Mouse (Mus musculus) CH12.LX (cell line): Measurements from ENCODE around the gene Hps4. TPM values are rescaled to one million over a fixed set of nuclear protein-coding genes. Genes with fewer than 3 reads are reported as not detected.
A peak's percentile ranks its signal among the peaks of the same experiment; 100 is the strongest.
"Not testable (repeated sequence)": the region's sequence is repeated elsewhere in the genome, so short reads cannot be mapped to it uniquely, and the experiment has no call there.

Experiments
- DNase-seq: peaks from one replicate; pipeline ENCODE4 v3.0.0-alpha.2; 2013; ENCODE audit errors: extremely low read depth
- H3K27ac ChIP-seq: 2 replicates; pipeline ENCODE4 v1.5.1; 2012; ENCODE audit warnings: low read depth, mild to moderate bottlenecking, control low read depth, moderate library complexity; ENCODE audit not compliant: insufficient read depth
- H3K27me3 ChIP-seq: replicated peaks from 2 replicates; pipeline ENCODE3; 2012; ENCODE audit warnings: inconsistent platforms
- H3K36me3 ChIP-seq, 2 experiments: replicated peaks in 1 of 2; 2 replicates each; pipeline versions ENCODE3 to v1.6.1; 2012; ENCODE audit warnings: inconsistent platforms in 1 of 2, low read length in 1 of 2, mild to moderate bottlenecking in 1 of 2, mixed read lengths in 1 of 2, moderate library complexity in 1 of 2; ENCODE audit not compliant: control insufficient read depth in 1 of 2, insufficient read depth in 1 of 2
- H3K4me1 ChIP-seq, 2 experiments: 2 replicates each; pipeline ENCODE4 v1.6.1; 2012; ENCODE audit warnings: inconsistent platforms in 1 of 2, moderate library complexity in 1 of 2; ENCODE audit not compliant: insufficient read depth in 2 of 2, control insufficient read depth in 1 of 2
- H3K4me2 ChIP-seq: 2 replicates; pipeline ENCODE4 v1.6.1; 2012; ENCODE audit warnings: low read depth, mild to moderate bottlenecking, control low read depth; ENCODE audit not compliant: poor library complexity, insufficient read depth, severe bottlenecking
- H3K4me3 ChIP-seq, 3 experiments: fragments of 150-350 bp in 1 of 3; sonication (generic) in 1 of 3; replicated peaks in 1 of 3; 2 replicates each; pipeline versions ENCODE3 to v1.5.1; 2011 to 2012; ENCODE audit warnings: low read depth in 2 of 3, low read length in 2 of 3, mild to moderate bottlenecking in 2 of 3, moderate library complexity in 2 of 3, control low read depth in 1 of 3, improper control_type of control experiment in 1 of 3, inconsistent platforms in 1 of 3, mixed read lengths in 1 of 3; ENCODE audit not compliant: poor library complexity in 1 of 3
- H3K79me2 ChIP-seq: replicated peaks from 2 replicates; pipeline ENCODE4 v1.6.1; 2012; ENCODE audit warnings: mild to moderate bottlenecking, moderate library complexity; ENCODE audit not compliant: control insufficient read depth, poor library complexity, insufficient read depth, severe bottlenecking; ENCODE audit errors: extremely low read depth
- H3K9ac ChIP-seq: 2 replicates; pipeline ENCODE4 v1.6.1; 2012; ENCODE audit warnings: low read depth, mild to moderate bottlenecking, control low read depth, moderate library complexity; ENCODE audit not compliant: insufficient read depth
- H3K9me3 ChIP-seq: replicated peaks from 2 replicates; pipeline ENCODE3; 2012; ENCODE audit warnings: low read length, inconsistent platforms, mixed read lengths
- BHLHE40 ChIP-seq: IDR thresholded peaks from 2 replicates; pipeline ENCODE4 v1.6.1; 2011; ENCODE audit warnings: mild to moderate bottlenecking, low read depth, low read length, improper control_type of control experiment
- CHD1 ChIP-seq: IDR thresholded peaks from 2 replicates; pipeline ENCODE4 v1.6.1; 2012; ENCODE audit warnings: low read depth, low read length, improper control_type of control experiment, inconsistent platforms
- CTCF ChIP-seq, 2 experiments: IDR thresholded peaks in 1 of 2; conservative IDR thresholded peaks in 1 of 2; 2 replicates each; pipeline ENCODE4 v1.5.1; 2011 to 2012; ENCODE audit warnings: low read depth in 2 of 2, low read length in 2 of 2, improper control_type of control experiment in 1 of 2, inconsistent platforms in 1 of 2, mild to moderate bottlenecking in 1 of 2, moderate library complexity in 1 of 2
- E2F4 ChIP-seq: IDR thresholded peaks from 2 replicates; pipeline ENCODE4 v1.6.1; 2011; ENCODE audit warnings: low read depth, low read length, improper control_type of control experiment; ENCODE audit not compliant: insufficient replicate concordance
- ETS1 ChIP-seq: conservative IDR thresholded peaks from 2 replicates; pipeline ENCODE4 v1.6.1; 2012; ENCODE audit warnings: low read depth, mild to moderate bottlenecking, inconsistent platforms, low read length, improper control_type of control experiment, moderate library complexity
- MAFK ChIP-seq: IDR thresholded peaks from 2 replicates; pipeline ENCODE4 v1.6.1; 2011; ENCODE audit warnings: low read length, improper control_type of control experiment; ENCODE audit not compliant: insufficient replicate concordance
- MAZ ChIP-seq: IDR thresholded peaks from 2 replicates; pipeline ENCODE4 v1.6.1; 2012; ENCODE audit warnings: low read depth, mild to moderate bottlenecking, inconsistent platforms, low read length, improper control_type of control experiment, moderate library complexity
- MYC ChIP-seq: IDR thresholded peaks from 2 replicates; pipeline ENCODE4 v1.6.1; 2011; ENCODE audit warnings: low read depth, mild to moderate bottlenecking, improper control_type of control experiment, low read length
- NRF1 ChIP-seq: IDR thresholded peaks from 2 replicates; pipeline ENCODE4 v1.6.1; 2014; ENCODE audit warnings: low read depth, mild to moderate bottlenecking, inconsistent platforms, low read length, improper control_type of control experiment, moderate library complexity
- PAX5 ChIP-seq: IDR thresholded peaks from 2 replicates; pipeline ENCODE4 v1.6.1; 2012; ENCODE audit warnings: low read length, inconsistent platforms, mixed read lengths
- POLR2A ChIP-seq: IDR thresholded peaks from 2 replicates; pipeline ENCODE4 v1.6.1; 2011; ENCODE audit warnings: low read depth, mild to moderate bottlenecking, improper control_type of control experiment, low read length
- POLR2AphosphoS2 ChIP-seq: IDR thresholded peaks from 2 replicates; pipeline ENCODE4 v1.6.1; 2011; ENCODE audit warnings: low read depth, low read length, improper control_type of control experiment
- RCOR1 ChIP-seq: conservative IDR thresholded peaks from 2 replicates; pipeline ENCODE4 v1.6.1; 2012; ENCODE audit warnings: low read depth, mild to moderate bottlenecking, inconsistent platforms, low read length, improper control_type of control experiment
- SMC3 ChIP-seq: IDR thresholded peaks from 2 replicates; pipeline ENCODE4 v1.6.1; 2011; ENCODE audit warnings: low read depth, low read length, improper control_type of control experiment
- USF1 ChIP-seq: IDR thresholded peaks from 2 replicates; pipeline ENCODE4 v1.6.1; 2014; ENCODE audit warnings: low read depth, mild to moderate bottlenecking, inconsistent platforms, low read length, improper control_type of control experiment
- ZC3H11A ChIP-seq: IDR thresholded peaks from 2 replicates; pipeline ENCODE4 v1.6.1; 2012; ENCODE audit warnings: low read depth, mild to moderate bottlenecking, inconsistent platforms, low read length, improper control_type of control experiment
- ZKSCAN1 ChIP-seq: IDR thresholded peaks from 2 replicates; pipeline ENCODE4 v1.6.1; 2012; ENCODE audit warnings: low read depth, inconsistent platforms, low read length, improper control_type of control experiment, borderline replicate concordance
- ZMIZ1 ChIP-seq: IDR thresholded peaks from 2 replicates; pipeline ENCODE4 v1.6.1; 2012; ENCODE audit warnings: low read depth, mild to moderate bottlenecking, inconsistent platforms, low read length, improper control_type of control experiment
- dilution Hi-C: fragments of 300-500 bp; cut with MboI; formaldehyde crosslinking; loops from 2 replicates; pipeline ENCODE4 v1.14.3; 2020; ENCODE audit warnings: low sequenced_read_pairs; ENCODE audit not compliant: extremely low pct_unique_long_range_greater_than_20kb, extremely low pct_ligation_motif_present
- in situ Hi-C: fragments of 300-500 bp; cut with MboI; formaldehyde crosslinking; loops from 3 replicates; pipeline ENCODE4 v1.14.3; 2019; ENCODE audit warnings: low sequenced_read_pairs, low pct_ligation_motif_present, low pct_unique_long_range_greater_than_20kb, mixed read lengths
- polyA plus RNA-seq: library from polyadenylated mRNA; unstranded; fragments of >175 nt; gene quantifications from 2 replicates; pipeline ENCODE4 v1.2.1, GENCODE M21; 2012; ENCODE audit warnings: low read depth; ENCODE audit not compliant: insufficient read length
- total RNA-seq, 2 experiments: library from RNA; depleted of rRNA; stranded (reverse); fragments of 300-350 nt in 1 of 2; fragments of >200 nt in 1 of 2; gene quantifications; 2 replicates each; pipeline ENCODE4 v1.2.3; 2012 to 2014

The Hps4 gene
- total and polyA plus RNA-seq, 3 experiments, result 10.0 to 23.0 (median 18.3) TPM

- H3K36me3 ChIP-seq, result peaks cover 6 to 39% of the 10 kb centered on the region in 2 experiments
- dilution Hi-C loops, result no loop called here
Observed at GRCm38 (mm10) chr5:112317328-112317727, 25.6 kb upstream of the Hps4 start.

GRCm38 (mm10) chr5:112319343-112319742 lies 23.5 kb upstream of the Hps4 start:
- DNase-seq, result peak; percentile 46
- H3K9ac ChIP-seq, H3K27ac ChIP-seq, H3K9me3 ChIP-seq, H3K79me2 ChIP-seq, H3K4me3 ChIP-seq, dilution Hi-C loops, H3K4me2 ChIP-seq, H3K4me1 ChIP-seq: not testable (repeated sequence)
- TF ChIP-seq SMC3, result 0 out of 2 replicates have a peak, but pooled peaks have one; percentile 18
- peak in 1 of 2 experiments; percentile 37; a peak in 2 of 4 replicates for TF ChIP-seq CTCF (conservative IDR thresholded peaks at IDR 0.05 in 1 of 2, IDR thresholded peaks at IDR 0.05 in 1 of 2; ENCODE audit: low read depth in 2 of 2, low read length in 2 of 2)
- Histone ChIP-seq H3K36me3 (peaks cover 0 to 19% of the 10 kb centered on the region in 2 experiments), H3K27me3 (peaks cover 25% of the 10 kb centered on the region)
- in situ Hi-C loops, result loop anchor here (5.0 kb wide), 1 partner anchor 77 kb away; no protein-coding TSS in a partner anchor

More at GRCm38 (mm10) chr5:112317328-112317727, 25.6 kb upstream of the Hps4 start:
- H3K9ac ChIP-seq, result no peak overlapping the region
- H3K4me1 ChIP-seq, result 0 out of 4 replicates have a peak, but pooled peaks cover 0 to 4% of the 10 kb centered on the region in 2 experiments
- TF ChIP-seq POLR2AphosphoS2, result no peak
- TF ChIP-seq PAX5, result no peak
- TF ChIP-seq ETS1, result no peak
- no peak for TF ChIP-seq ZC3H11A
- no peak for TF ChIP-seq RCOR1
- no peak for TF ChIP-seq E2F4
- no peak for TF ChIP-seq CHD1
- no peak for TF ChIP-seq MAZ
- no peak for TF ChIP-seq POLR2A
- TF ChIP-seq MYC, result no peak
- no peak for TF ChIP-seq USF1
- TF ChIP-seq MAFK, result no peak
- TF ChIP-seq BHLHE40, result no peak
- TF ChIP-seq SMC3, result no peak
- TF ChIP-seq ZMIZ1, result no peak
- no peak for TF ChIP-seq NRF1
- TF ChIP-seq ZKSCAN1, result no peak
- no peaks in the 10 kb centered on the region for H3K79me2 ChIP-seq
- H3K4me3 ChIP-seq, result no peak overlapping the region
- H3K9me3 ChIP-seq, result no peaks in the 10 kb centered on the region
- no peak overlapping the region for H3K4me2 ChIP-seq
- H3K27ac ChIP-seq, result no peak overlapping the region
- H3K27me3 ChIP-seq, result peaks cover 14% of the 10 kb centered on the region
- no peak for DNase-seq
- in situ Hi-C loops, result loop anchor here (5.0 kb wide), 1 partner anchor 75 kb away; no protein-coding TSS in a partner anchor
